Mouse (Mus musculus): ENCODE results near the gene Mettl22. TPM values are rescaled to one million over a fixed set of nuclear protein-coding genes. Genes with fewer than 3 reads are reported as not detected.

The Mettl22 gene
- total and polyA plus RNA-seq, 2 experiments from 2014 or later: 37.4 to 80.0 TPM

GRCm38 (mm10) chr16:8513236-8513906 is 42.8 kb downstream of the Mettl22 start, which contains the start of gene Abat:
Gene Abat (plus strand): TSS chr16:8513429.
- peak; percentile 99 for ATAC-seq (ENCODE audit: low FRiP score)
- H3K4me3 ChIP-seq (ENCODE audit: low read depth, low read length): peak within 1 kb of the TSS; percentile 54
- peak within 1 kb of the TSS; percentile 63 for H3K9ac ChIP-seq (replicated peaks; ENCODE audit: low read length, poor library complexity, severe bottlenecking)
- peaks cover 14% of the 10 kb centered on the region for H3K4me1 ChIP-seq (ENCODE audit: insufficient read depth, low read length)
- peak within 1 kb of the TSS; percentile 74 for H3K4me2 ChIP-seq (ENCODE audit: low read depth, low read length, poor library complexity, severe bottlenecking)
- peak; percentile 97 for DNase-seq (ENCODE audit: low spot score)
- H3K27ac ChIP-seq (ENCODE audit: low read depth, low read length): peak within 1 kb of the TSS; percentile 60
- no peaks in the 10 kb centered on the region for H3K27me3 ChIP-seq (ENCODE audit: insufficient read depth, low read length)
- no peaks in the 10 kb centered on the region for H3K36me3 ChIP-seq (ENCODE audit: insufficient read depth, low read length)
- under 1% methylated on average over 39 of the region's 46 CpGs for WGBS
- no peaks in the 10 kb centered on the region for H3K9me3 ChIP-seq (ENCODE audit: low read length)
- TF ChIP-seq CTCF (IDR thresholded peaks at IDR 0.05): no peak

- Histone ChIP-seq H3K27me3 (ENCODE audit: insufficient read depth, low read length) (no peaks in the 10 kb centered on the region), H3K9ac (replicated peaks; ENCODE audit: low read length, poor library complexity, severe bottlenecking) (peak overlapping the region; percentile 63; the same call in 1 of the 2 replicates), H3K4me3 (ENCODE audit: low read depth, low read length) (peak overlapping the region; percentile 54), H3K4me1 (ENCODE audit: insufficient read depth, low read length) (peaks cover 15% of the 10 kb centered on the region), H3K4me2 (ENCODE audit: low read depth, low read length, poor library complexity, severe bottlenecking) (peak overlapping the region; percentile 74), H3K36me3 (ENCODE audit: insufficient read depth, low read length) (no peaks in the 10 kb centered on the region), H3K9me3 (ENCODE audit: low read length) (no peaks in the 10 kb centered on the region), H3K27ac (ENCODE audit: low read depth, low read length) (no peak overlapping the region)
- ATAC-seq (ENCODE audit: low FRiP score) (no peak), DNase-seq (ENCODE audit: low spot score) (peak; percentile 77)
- 13% methylated on average over 4 of the region's 4 CpGs for WGBS
- no peak for TF ChIP-seq CTCF (IDR thresholded peaks at IDR 0.05)
These were observed 43.6 kb downstream of the Mettl22 start for GRCm38 (mm10) chr16:8514180-8514579.

GRCm38 (mm10) chr16:8520525-8520924 is 49.9 kb downstream of the Mettl22 start:
- no peak overlapping the region for H3K4me3 ChIP-seq (ENCODE audit: low read depth, low read length)
- H3K4me2 ChIP-seq (ENCODE audit: low read depth, low read length, poor library complexity, severe bottlenecking): no peak overlapping the region
- no peaks in the 10 kb centered on the region for H3K27me3 ChIP-seq (ENCODE audit: insufficient read depth, low read length)
- H3K4me1 ChIP-seq (ENCODE audit: insufficient read depth, low read length): peaks cover 12% of the 10 kb centered on the region; the same call in 1 of the 2 replicates
- TF ChIP-seq CTCF (IDR thresholded peaks at IDR 0.05): no peak
- no peak overlapping the region for H3K27ac ChIP-seq (ENCODE audit: low read depth, low read length)
- ATAC-seq (ENCODE audit: low FRiP score): no peak
- no peaks in the 10 kb centered on the region for H3K36me3 ChIP-seq (ENCODE audit: insufficient read depth, low read length)
- 79% methylated on average over 5 of the region's 5 CpGs for WGBS
- H3K9me3 ChIP-seq (ENCODE audit: low read length): no peaks in the 10 kb centered on the region
- no peak for DNase-seq (ENCODE audit: low spot score)
- no peak overlapping the region for H3K9ac ChIP-seq (replicated peaks; ENCODE audit: low read length, poor library complexity, severe bottlenecking)

- no peaks in the 10 kb centered on the region for H3K27me3 ChIP-seq (ENCODE audit: insufficient read depth, low read length)
- H3K27ac ChIP-seq (ENCODE audit: low read depth, low read length): no peak overlapping the region
- peaks cover 12% of the 10 kb centered on the region; the same call in 1 of the 2 replicates for H3K4me1 ChIP-seq (ENCODE audit: insufficient read depth, low read length)
- H3K9ac ChIP-seq (replicated peaks; ENCODE audit: low read length, poor library complexity, severe bottlenecking): no peak overlapping the region
- DNase-seq (ENCODE audit: low spot score) (no peak), ATAC-seq (ENCODE audit: low FRiP score) (no peak)
- no peak overlapping the region for H3K4me3 ChIP-seq (ENCODE audit: low read depth, low read length)
- H3K4me2 ChIP-seq (ENCODE audit: low read depth, low read length, poor library complexity, severe bottlenecking): no peak overlapping the region
- 92% methylated on average over 4 of the region's 4 CpGs for WGBS
- H3K9me3 ChIP-seq (ENCODE audit: low read length): no peaks in the 10 kb centered on the region
- H3K36me3 ChIP-seq (ENCODE audit: insufficient read depth, low read length): no peaks in the 10 kb centered on the region
- TF ChIP-seq CTCF (IDR thresholded peaks at IDR 0.05): no peak
These were observed 50.7 kb downstream of the Mettl22 start for GRCm38 (mm10) chr16:8521322-8521721.

- DNase-seq (ENCODE audit: low spot score) (peak; percentile 89), ATAC-seq (ENCODE audit: low FRiP score) (peak; percentile 87; the same call in 1 of the 2 replicates)
- WGBS: 22% methylated on average over 11 of the region's 11 CpGs
- H3K4me3 ChIP-seq (ENCODE audit: low read depth, low read length): no peak overlapping the region
- H3K27ac ChIP-seq (ENCODE audit: low read depth, low read length): peak overlapping the region; percentile 68
- H3K4me1 ChIP-seq (ENCODE audit: insufficient read depth, low read length): peaks cover 7% of the 10 kb centered on the region; the same call in 1 of the 2 replicates
- H3K27me3 ChIP-seq (ENCODE audit: insufficient read depth, low read length): no peaks in the 10 kb centered on the region
- no peak for TF ChIP-seq CTCF (IDR thresholded peaks at IDR 0.05)
- H3K4me2 ChIP-seq (ENCODE audit: low read depth, low read length, poor library complexity, severe bottlenecking): peak overlapping the region; percentile 1; the same call in 1 of the 2 replicates
- H3K9ac ChIP-seq (replicated peaks; ENCODE audit: low read length, poor library complexity, severe bottlenecking): no peak overlapping the region
- no peaks in the 10 kb centered on the region for H3K36me3 ChIP-seq (ENCODE audit: insufficient read depth, low read length)
- H3K9me3 ChIP-seq (ENCODE audit: low read length): no peaks in the 10 kb centered on the region
These were observed 53.0 kb downstream of the Mettl22 start for GRCm38 (mm10) chr16:8523480-8524144.

All from midbrain, postnatal 0 days (tissue).